Mouse (Mus musculus) adipocyte (in vitro differentiated cells): ENCODE results near the gene Napsa.

Experiments
- DNase-seq: peaks from one replicate; pipeline ENCODE4 v3.0.0-alpha.2; 2016; ENCODE audit warnings: low spot score

The Napsa gene

GRCm38 (mm10) chr7:44538756-44539624, 33.2 kb upstream of the Napsa start:
- no peak for DNase-seq

GRCm38 (mm10) chr7:44542555-44542954, 29.6 kb upstream of the Napsa start:
- no peak for DNase-seq

GRCm38 (mm10) chr7:44543071-44543470, 29.1 kb upstream of the Napsa start:
- no peak for DNase-seq

GRCm38 (mm10) chr7:44546274-44546673, 25.9 kb upstream of the Napsa start:
- DNase-seq = no peak

GRCm38 (mm10) chr7:44547041-44547440, 25.1 kb upstream of the Napsa start:
- no peak for DNase-seq

GRCm38 (mm10) chr7:44547725-44548124, 24.5 kb upstream of the Napsa start:
- no peak for DNase-seq

GRCm38 (mm10) chr7:44548497-44549087, 23.6 kb upstream of the Napsa start, which contains the start of gene Pold1:
TSS of gene Pold1 (minus strand) at chr7:44548849.
- DNase-seq = peak; percentile 98

GRCm38 (mm10) chr7:44549621-44550408, 22.4 kb upstream of the Napsa start:
- DNase-seq = no peak

- DNase-seq = no peak
Observed at GRCm38 (mm10) chr7:44550409-44550678, 21.8 kb upstream of the Napsa start.

GRCm38 (mm10) chr7:44551301-44551700, 20.9 kb upstream of the Napsa start:
- no peak for DNase-seq

- no peak for DNase-seq
Observed at GRCm38 (mm10) chr7:44551731-44552130, 20.4 kb upstream of the Napsa start.

- DNase-seq = no peak
Observed at GRCm38 (mm10) chr7:44552141-44552908, 19.9 kb upstream of the Napsa start.

- DNase-seq = peak; percentile 78
Observed at GRCm38 (mm10) chr7:44553196-44553764, 18.9 kb upstream of the Napsa start.

- peak; percentile 94 for DNase-seq
Observed at GRCm38 (mm10) chr7:44553826-44554225, 18.4 kb upstream of the Napsa start, which contains the start of gene Nr1h2. TSS of gene Nr1h2 (minus strand) at chr7:44553951.

- DNase-seq = peak; percentile 47
Observed at GRCm38 (mm10) chr7:44557629-44558028, 14.6 kb upstream of the Napsa start.

GRCm38 (mm10) chr7:44560435-44561400, 11.5 kb upstream of the Napsa start:
- DNase-seq = peak; percentile 71

GRCm38 (mm10) chr7:44563284-44563683, 8.9 kb upstream of the Napsa start:
- no peak for DNase-seq

GRCm38 (mm10) chr7:44564486-44564885, 7.7 kb upstream of the Napsa start:
- no peak for DNase-seq

GRCm38 (mm10) chr7:44565414-44565813, 6.8 kb upstream of the Napsa start:
- DNase-seq = no peak

- no peak for DNase-seq
Observed at GRCm38 (mm10) chr7:44568803-44569202, 3.4 kb upstream of the Napsa start.
